Mouse (Mus musculus) liver, adult 2 months (tissue): ENCODE measurements around the gene Rab11b. TPM values are rescaled to one million over a fixed set of nuclear protein-coding genes. Genes with fewer than 3 reads are reported as not detected.

Experiments
- DNase-seq: peaks from one replicate; pipeline ENCODE4 v3.0.0-alpha.2; 2011; ENCODE audit warnings: low read depth, low spot score; ENCODE audit errors: extremely low read depth
- H3K27ac ChIP-seq: fragments of 200-500 bp; replicated peaks from 2 replicates; pipeline ENCODE4 v1.5.1; 2012; ENCODE audit warnings: low read depth, mild to moderate bottlenecking, control low read depth, inconsistent platforms, low read length; ENCODE audit not compliant: insufficient read depth
- H3K27me3 ChIP-seq: fragments of 200-500 bp; 2 replicates; pipeline ENCODE4 v1.6.1; 2012; ENCODE audit warnings: mild to moderate bottlenecking, moderate library complexity, low read length, inconsistent platforms; ENCODE audit not compliant: control insufficient read depth, insufficient read depth
- H3K36me3 ChIP-seq: fragments of 200-500 bp; 2 replicates; pipeline ENCODE4 v1.6.1; 2012; ENCODE audit warnings: low read length, inconsistent platforms; ENCODE audit not compliant: control insufficient read depth, insufficient read depth
- H3K4me1 ChIP-seq: fragments of 200-500 bp; 2 replicates; pipeline ENCODE4 v1.6.1; 2011; ENCODE audit warnings: low read length; ENCODE audit not compliant: control insufficient read depth, insufficient read depth
- H3K4me3 ChIP-seq: fragments of 200-500 bp; 2 replicates; pipeline ENCODE4 v1.5.1; 2011; ENCODE audit warnings: low read depth, mild to moderate bottlenecking, control low read depth, low read length, moderate library complexity; ENCODE audit not compliant: insufficient read depth
- H3K79me2 ChIP-seq: fragments of 200-500 bp; 2 replicates; pipeline ENCODE4 v1.6.1; 2012; ENCODE audit warnings: inconsistent platforms, mild to moderate bottlenecking, low read length, moderate library complexity; ENCODE audit not compliant: control insufficient read depth, insufficient read depth
- H3K9ac ChIP-seq: fragments of 200-500 bp; 2 replicates; pipeline ENCODE4 v1.6.1; 2012; ENCODE audit warnings: low read depth, mild to moderate bottlenecking, control low read depth, inconsistent platforms, low read length
- CTCF ChIP-seq: fragments of 200-500 bp; IDR thresholded peaks from 2 replicates; pipeline ENCODE4 v1.5.1; 2011; ENCODE audit warnings: low read depth, low read length, control low read depth
- POLR2A ChIP-seq: fragments of 200-500 bp; IDR thresholded peaks from 2 replicates; pipeline ENCODE4 v1.6.1; 2011; ENCODE audit warnings: low read length, control low read depth; ENCODE audit not compliant: insufficient read depth; ENCODE audit errors: extremely low read depth
- WGBS: fragments of 180-500 bp; shearing (Covaris S2); methylation state at CpG from one replicate; pipeline ENCODE4 v1.1.7; 2018; 5-methylcytosine and 5-hydroxymethylcytosine counted together
- polyA plus RNA-seq: library from polyadenylated mRNA; depleted of rRNA; stranded (reverse); fragments of >200 nt; gene quantifications from 2 replicates; pipeline ENCODE4 v1.2.3, GENCODE M21; 2012
- total RNA-seq: library from RNA; depleted of rRNA; stranded (reverse); fragments of >200 nt; gene quantifications from 2 replicates; pipeline ENCODE4 v1.2.3, GENCODE M21; 2014

Rab11b gene
- total and polyA plus RNA-seq, 2 experiments = 23.3 to 168 TPM

- no peak for TF ChIP-seq CTCF
- TF ChIP-seq POLR2A = no peak
- H3K79me2 ChIP-seq = peaks cover 59% of the 10 kb centered on the region
- peak overlapping the region; percentile 5; the same call in 1 of the 2 replicates for H3K9ac ChIP-seq
- WGBS = 39% methylated on average over 10 of the region's 10 CpGs
- no peaks in the 10 kb centered on the region for H3K27me3 ChIP-seq
- peaks cover 44% of the 10 kb centered on the region for H3K4me1 ChIP-seq
- no peak overlapping the region for H3K4me3 ChIP-seq
- H3K27ac ChIP-seq = peak overlapping the region; percentile 24
- DNase-seq = peak; percentile 76
- no peaks in the 10 kb centered on the region for H3K36me3 ChIP-seq
These were observed 4.8 kb downstream of the Rab11b start for GRCm38 (mm10) chr17:33755418-33756107.

GRCm38 (mm10) chr17:33754656-33755055 is 5.7 kb downstream of the Rab11b start:
- H3K27ac ChIP-seq = no peak overlapping the region
- no peaks in the 10 kb centered on the region for H3K36me3 ChIP-seq
- H3K4me3 ChIP-seq = no peak overlapping the region
- H3K9ac ChIP-seq = no peak overlapping the region
- peaks cover 59% of the 10 kb centered on the region for H3K79me2 ChIP-seq
- DNase-seq = no peak
- peaks cover 44% of the 10 kb centered on the region for H3K4me1 ChIP-seq
- TF ChIP-seq CTCF = no peak
- no peaks in the 10 kb centered on the region for H3K27me3 ChIP-seq
- WGBS = 75% methylated on average over 1 of the region's 1 CpGs

GRCm38 (mm10) chr17:33752297-33752696 is 8.0 kb downstream of the Rab11b start:
- no peaks in the 10 kb centered on the region for H3K27me3 ChIP-seq
- no peak overlapping the region for H3K4me3 ChIP-seq
- 90% methylated on average over 2 of the region's 2 CpGs for WGBS
- peaks cover 41% of the 10 kb centered on the region for H3K79me2 ChIP-seq
- H3K9ac ChIP-seq = no peak overlapping the region
- peaks cover 27% of the 10 kb centered on the region for H3K4me1 ChIP-seq
- H3K36me3 ChIP-seq = peaks cover 8% of the 10 kb centered on the region
- DNase-seq = no peak
- no peak overlapping the region for H3K27ac ChIP-seq
- no peak for TF ChIP-seq CTCF
- no peak for TF ChIP-seq POLR2A

GRCm38 (mm10) chr17:33751181-33751580 is 9.1 kb downstream of the Rab11b start:
- H3K36me3 ChIP-seq = peaks cover 8% of the 10 kb centered on the region
- peaks cover 18% of the 10 kb centered on the region for H3K4me1 ChIP-seq
- DNase-seq = no peak
- H3K4me3 ChIP-seq = no peak overlapping the region
- no peak overlapping the region for H3K27ac ChIP-seq
- TF ChIP-seq CTCF (no peak), POLR2A (no peak)
- H3K27me3 ChIP-seq = no peaks in the 10 kb centered on the region
- H3K9ac ChIP-seq = no peak overlapping the region
- peaks cover 32% of the 10 kb centered on the region for H3K79me2 ChIP-seq

GRCm38 (mm10) chr17:33749451-33749850 is 10.9 kb downstream of the Rab11b start:
- peak; percentile 63 for DNase-seq
- peaks cover 10% of the 10 kb centered on the region for H3K4me1 ChIP-seq
- TF ChIP-seq POLR2A = no peak
- TF ChIP-seq CTCF = no peak
- H3K9ac ChIP-seq = no peak overlapping the region
- H3K36me3 ChIP-seq = peaks cover 8% of the 10 kb centered on the region
- H3K27ac ChIP-seq = no peak overlapping the region
- 89% methylated on average over 5 of the region's 5 CpGs for WGBS
- peaks cover 17% of the 10 kb centered on the region for H3K79me2 ChIP-seq
- H3K4me3 ChIP-seq = no peak overlapping the region
- no peaks in the 10 kb centered on the region for H3K27me3 ChIP-seq

GRCm38 (mm10) chr17:33746011-33746410 is 14.3 kb downstream of the Rab11b start:
- H3K9ac ChIP-seq = no peak overlapping the region
- no peak overlapping the region for H3K4me3 ChIP-seq
- peak; percentile 86 for DNase-seq
- no peaks in the 10 kb centered on the region for H3K79me2 ChIP-seq
- 38% methylated on average over 2 of the region's 2 CpGs for WGBS
- H3K4me1 ChIP-seq = peaks cover 6% of the 10 kb centered on the region; the same call in 1 of the 2 replicates
- H3K27ac ChIP-seq = no peak overlapping the region
- TF ChIP-seq CTCF (peak; percentile 73), POLR2A (no peak)
- peaks cover 8% of the 10 kb centered on the region for H3K36me3 ChIP-seq
- H3K27me3 ChIP-seq = no peaks in the 10 kb centered on the region
